Mouse (Mus musculus): ENCODE data around the gene Rin3. TPM values are rescaled to one million over a fixed set of nuclear protein-coding genes. Genes with fewer than 3 reads are reported as not detected.

Gene Rin3
- polyA plus RNA-seq, 1 experiment from 2014 or later: 6.1 TPM

DNA sequence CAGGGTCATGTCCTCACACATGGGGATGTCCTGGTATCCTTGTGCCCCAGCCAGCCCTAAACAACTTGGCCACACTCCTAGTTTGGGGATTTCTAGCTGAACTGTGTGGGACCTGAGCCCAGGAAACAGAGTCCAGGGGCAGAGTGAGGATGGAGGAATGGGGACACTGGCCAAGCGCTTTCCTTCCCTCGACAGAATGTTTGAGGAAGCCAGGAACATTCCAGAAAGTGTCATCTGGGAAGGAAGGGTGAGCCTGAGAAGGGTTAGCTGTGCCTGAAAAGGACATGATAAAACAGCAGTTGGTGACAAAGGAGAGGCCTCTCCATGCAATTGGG lies 42.0 kb downstream of the Rin3 start:
- 93% methylated on average over 2 of the region's 2 CpGs for WGBS
- ATAC-seq (replicated peaks; ENCODE audit: low FRiP score): no peak
- Histone ChIP-seq H3K36me3 (ENCODE audit: control insufficient read depth, insufficient read depth, low read length) (no peaks in the 10 kb centered on the region), H3K4me3 (ENCODE audit: low read depth, low read length) (no peak overlapping the region), H3K9me3 (ENCODE audit: control insufficient read depth, low read length) (no peaks in the 10 kb centered on the region), H3K9ac (ENCODE audit: low read length) (no peak overlapping the region), H3K27ac (ENCODE audit: low read depth, low read length) (no peak overlapping the region), H3K27me3 (ENCODE audit: control insufficient read depth, insufficient read depth, low read length) (no peaks in the 10 kb centered on the region), H3K4me1 (replicated peaks; ENCODE audit: control insufficient read depth, insufficient read depth, low read length) (no peaks in the 10 kb centered on the region), H3K4me2 (ENCODE audit: low read depth, low read length, severe bottlenecking) (no peak overlapping the region)
- DNase-seq (ENCODE audit: low spot score): no peak

DNA sequence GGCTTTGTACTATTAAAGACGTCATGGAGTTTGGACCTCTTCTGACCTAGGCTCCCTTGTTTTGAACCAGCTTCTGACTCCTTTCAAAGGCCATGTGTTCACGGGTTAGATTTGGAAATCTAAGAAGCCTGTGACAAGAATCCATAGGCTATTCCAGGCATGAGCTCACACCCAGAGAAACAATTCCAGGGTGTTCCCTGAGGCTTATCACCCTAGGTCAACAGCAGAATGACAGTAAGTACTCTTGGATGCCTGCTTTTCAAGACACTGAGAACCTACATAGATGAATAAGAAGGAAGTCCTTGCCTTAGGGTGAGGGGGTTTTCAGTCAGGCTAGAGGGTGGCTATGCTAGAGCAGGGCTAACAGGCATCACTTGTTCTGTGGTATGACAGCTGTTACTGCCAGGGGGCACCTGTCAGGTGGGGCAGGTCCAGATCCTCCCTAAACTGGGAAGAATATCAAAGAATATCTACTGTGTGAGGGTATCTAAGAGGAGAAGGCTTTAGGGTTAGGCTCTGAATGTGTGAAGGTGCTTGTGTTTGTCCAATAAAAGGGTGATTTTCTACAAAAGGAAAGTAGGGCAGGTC lies 44.0 kb downstream of the Rin3 start:
- no peak overlapping the region for H3K4me3 ChIP-seq (ENCODE audit: low read depth, low read length)
- H3K9me3 ChIP-seq (ENCODE audit: control insufficient read depth, low read length): no peaks in the 10 kb centered on the region
- no peak overlapping the region for H3K27ac ChIP-seq (ENCODE audit: low read depth, low read length)
- ATAC-seq (replicated peaks; ENCODE audit: low FRiP score) (no peak), DNase-seq (ENCODE audit: low spot score) (no peak)
- H3K4me2 ChIP-seq (ENCODE audit: low read depth, low read length, severe bottlenecking): no peak overlapping the region
- H3K9ac ChIP-seq (ENCODE audit: low read length): no peak overlapping the region
- H3K27me3 ChIP-seq (ENCODE audit: control insufficient read depth, insufficient read depth, low read length): no peaks in the 10 kb centered on the region
- 82% methylated on average over 2 of the region's 2 CpGs for WGBS
- H3K36me3 ChIP-seq (ENCODE audit: control insufficient read depth, insufficient read depth, low read length): no peaks in the 10 kb centered on the region
- H3K4me1 ChIP-seq (replicated peaks; ENCODE audit: control insufficient read depth, insufficient read depth, low read length): no peaks in the 10 kb centered on the region

DNA sequence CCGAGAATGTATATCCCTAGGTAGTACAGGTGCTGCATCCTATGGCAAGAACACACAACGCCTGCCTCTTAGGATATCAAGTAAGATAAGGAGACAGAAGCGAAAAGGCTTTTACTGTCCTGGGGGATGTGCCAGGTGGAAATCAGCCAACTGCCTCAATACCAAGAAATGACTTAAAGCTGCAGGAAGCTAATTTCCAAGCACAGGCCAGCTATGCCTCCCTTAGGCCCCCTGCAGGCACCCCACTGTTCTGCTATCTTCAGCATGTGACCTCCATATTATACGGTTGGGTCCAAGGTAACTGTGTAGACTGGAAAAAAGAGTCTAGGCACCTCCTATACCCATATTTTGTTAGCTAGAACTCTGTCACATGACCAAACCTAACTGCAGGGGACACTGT lies 44.7 kb downstream of the Rin3 start:
- H3K27me3 ChIP-seq (ENCODE audit: control insufficient read depth, insufficient read depth, low read length): no peaks in the 10 kb centered on the region
- no peak overlapping the region for H3K4me3 ChIP-seq (ENCODE audit: low read depth, low read length)
- H3K4me1 ChIP-seq (replicated peaks; ENCODE audit: control insufficient read depth, insufficient read depth, low read length): no peaks in the 10 kb centered on the region
- ATAC-seq (replicated peaks; ENCODE audit: low FRiP score) (no peak), DNase-seq (ENCODE audit: low spot score) (no peak)
- no peaks in the 10 kb centered on the region for H3K9me3 ChIP-seq (ENCODE audit: control insufficient read depth, low read length)
- H3K36me3 ChIP-seq (ENCODE audit: control insufficient read depth, insufficient read depth, low read length): no peaks in the 10 kb centered on the region
- WGBS: 85% methylated on average over 4 of the region's 4 CpGs
- H3K9ac ChIP-seq (ENCODE audit: low read length): no peak overlapping the region
- no peak overlapping the region for H3K4me2 ChIP-seq (ENCODE audit: low read depth, low read length, severe bottlenecking)
- no peak overlapping the region for H3K27ac ChIP-seq (ENCODE audit: low read depth, low read length)

DNA sequence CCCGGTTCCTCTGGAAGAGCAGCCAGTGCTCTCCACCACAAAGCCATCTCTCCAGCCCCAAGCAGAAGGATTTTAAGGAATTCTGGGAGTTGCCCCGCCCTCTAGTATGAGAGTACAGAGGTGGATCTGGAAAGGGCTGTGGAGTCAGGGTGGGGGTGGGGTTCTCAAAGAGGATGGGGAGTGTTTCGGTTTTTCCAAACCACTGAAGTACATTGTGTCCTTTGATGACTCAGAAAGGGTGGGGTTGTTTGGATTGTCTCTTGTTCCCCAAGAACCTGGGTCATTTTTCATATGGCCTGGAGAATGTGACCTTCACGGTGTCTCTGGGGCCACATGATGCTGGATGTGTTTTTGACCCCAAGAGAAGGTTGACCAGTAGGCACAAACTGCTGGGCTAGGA lies 45.2 kb downstream of the Rin3 start:
- Histone ChIP-seq H3K27ac (ENCODE audit: low read depth, low read length) (no peak overlapping the region), H3K4me3 (ENCODE audit: low read depth, low read length) (no peak overlapping the region), H3K4me2 (ENCODE audit: low read depth, low read length, severe bottlenecking) (no peak overlapping the region), H3K9me3 (ENCODE audit: control insufficient read depth, low read length) (no peaks in the 10 kb centered on the region), H3K36me3 (ENCODE audit: control insufficient read depth, insufficient read depth, low read length) (no peaks in the 10 kb centered on the region), H3K9ac (ENCODE audit: low read length) (no peak overlapping the region), H3K4me1 (replicated peaks; ENCODE audit: control insufficient read depth, insufficient read depth, low read length) (no peaks in the 10 kb centered on the region), H3K27me3 (ENCODE audit: control insufficient read depth, insufficient read depth, low read length) (no peaks in the 10 kb centered on the region)
- ATAC-seq (replicated peaks; ENCODE audit: low FRiP score) (no peak), DNase-seq (ENCODE audit: low spot score) (no peak)
- WGBS: 83% methylated on average over 4 of the region's 4 CpGs

DNA sequence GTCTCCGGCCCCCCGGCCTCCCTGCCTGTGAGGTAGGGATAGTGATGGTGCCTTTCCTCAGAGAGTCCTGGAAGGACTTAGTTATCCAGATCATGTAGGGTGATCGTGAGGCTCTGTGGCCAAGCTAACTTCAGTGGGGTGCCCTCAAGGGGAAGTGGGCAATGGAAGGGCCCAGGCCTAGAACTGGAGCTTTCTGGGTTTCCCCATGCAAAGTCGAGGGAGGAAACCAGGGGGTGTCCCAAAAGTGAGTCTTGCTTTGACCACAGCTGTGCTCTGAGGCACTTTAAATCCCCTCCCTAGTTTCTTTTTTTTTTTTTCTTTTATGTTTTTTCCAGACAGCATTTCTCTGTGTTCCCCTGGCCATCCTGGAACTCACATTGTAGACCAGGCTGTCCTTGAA lies 47.3 kb downstream of the Rin3 start:
- no peak overlapping the region for H3K4me2 ChIP-seq (ENCODE audit: low read depth, low read length, severe bottlenecking)
- H3K9ac ChIP-seq (ENCODE audit: low read length): no peak overlapping the region
- 94% methylated on average over 4 of the region's 4 CpGs for WGBS
- no peak overlapping the region for H3K27ac ChIP-seq (ENCODE audit: low read depth, low read length)
- no peaks in the 10 kb centered on the region for H3K9me3 ChIP-seq (ENCODE audit: control insufficient read depth, low read length)
- H3K27me3 ChIP-seq (ENCODE audit: control insufficient read depth, insufficient read depth, low read length): no peaks in the 10 kb centered on the region
- H3K4me1 ChIP-seq (replicated peaks; ENCODE audit: control insufficient read depth, insufficient read depth, low read length): no peaks in the 10 kb centered on the region
- no peak for DNase-seq (ENCODE audit: low spot score)
- ATAC-seq (replicated peaks; ENCODE audit: low FRiP score): no peak
- no peak overlapping the region for H3K4me3 ChIP-seq (ENCODE audit: low read depth, low read length)
- no peaks in the 10 kb centered on the region for H3K36me3 ChIP-seq (ENCODE audit: control insufficient read depth, insufficient read depth, low read length)

DNA sequence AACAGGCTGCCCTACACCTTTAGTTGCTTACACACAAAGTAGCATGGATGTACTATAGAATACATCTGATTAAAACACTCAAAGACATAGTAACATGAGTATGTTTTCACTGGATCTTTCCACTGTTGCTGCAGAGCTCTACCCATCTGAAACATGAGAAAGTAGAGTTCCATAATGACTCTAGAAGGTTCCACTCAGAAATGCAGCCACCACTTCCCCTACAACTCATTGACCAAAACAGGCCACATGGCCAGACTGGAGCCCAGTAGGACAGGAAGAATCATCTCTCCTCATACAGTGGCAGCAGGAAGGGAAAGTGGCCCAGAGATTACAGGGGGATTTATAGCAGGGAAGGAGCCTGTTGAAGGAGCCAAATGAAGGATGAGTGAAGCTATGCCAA lies 47.9 kb downstream of the Rin3 start:
- H3K27ac ChIP-seq (ENCODE audit: low read depth, low read length): no peak overlapping the region
- ATAC-seq (replicated peaks; ENCODE audit: low FRiP score): no peak
- no peak for DNase-seq (ENCODE audit: low spot score)
- no peaks in the 10 kb centered on the region for H3K9me3 ChIP-seq (ENCODE audit: control insufficient read depth, low read length)
- H3K4me2 ChIP-seq (ENCODE audit: low read depth, low read length, severe bottlenecking): no peak overlapping the region
- no peaks in the 10 kb centered on the region for H3K27me3 ChIP-seq (ENCODE audit: control insufficient read depth, insufficient read depth, low read length)
- no peak overlapping the region for H3K4me3 ChIP-seq (ENCODE audit: low read depth, low read length)
- no peaks in the 10 kb centered on the region for H3K36me3 ChIP-seq (ENCODE audit: control insufficient read depth, insufficient read depth, low read length)
- no peak overlapping the region for H3K9ac ChIP-seq (ENCODE audit: low read length)
- no peaks in the 10 kb centered on the region for H3K4me1 ChIP-seq (replicated peaks; ENCODE audit: control insufficient read depth, insufficient read depth, low read length)

DNA sequence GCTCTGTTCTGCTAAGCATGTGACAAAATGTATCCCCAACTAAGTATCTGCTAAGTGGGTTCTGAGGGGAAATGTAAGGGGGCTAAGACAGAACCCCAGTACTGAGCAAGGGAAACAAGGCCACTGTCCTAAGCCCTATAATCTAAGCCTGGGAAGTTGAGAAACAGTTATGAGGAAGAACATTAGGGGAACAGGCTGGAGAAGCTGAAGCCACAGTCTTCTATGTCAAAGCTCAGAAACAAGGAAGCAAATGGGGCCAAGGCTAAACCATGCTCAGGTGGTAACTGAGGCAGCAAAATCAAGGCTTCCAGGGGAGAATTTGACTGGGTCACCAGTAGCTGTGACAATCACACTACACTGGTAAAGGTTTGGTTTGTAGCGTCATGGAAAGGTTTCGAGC lies 50.3 kb downstream of the Rin3 start:
- Histone ChIP-seq H3K27ac (ENCODE audit: low read depth, low read length) (no peak overlapping the region), H3K4me3 (ENCODE audit: low read depth, low read length) (no peak overlapping the region), H3K9me3 (ENCODE audit: control insufficient read depth, low read length) (no peaks in the 10 kb centered on the region), H3K4me1 (replicated peaks; ENCODE audit: control insufficient read depth, insufficient read depth, low read length) (no peaks in the 10 kb centered on the region), H3K36me3 (ENCODE audit: control insufficient read depth, insufficient read depth, low read length) (no peaks in the 10 kb centered on the region), H3K27me3 (ENCODE audit: control insufficient read depth, insufficient read depth, low read length) (no peaks in the 10 kb centered on the region), H3K9ac (ENCODE audit: low read length) (no peak overlapping the region), H3K4me2 (ENCODE audit: low read depth, low read length, severe bottlenecking) (no peak overlapping the region)
- no peak for DNase-seq (ENCODE audit: low spot score)
- WGBS: 94% methylated on average over 2 of the region's 2 CpGs
- ATAC-seq (replicated peaks; ENCODE audit: low FRiP score): no peak

DNA sequence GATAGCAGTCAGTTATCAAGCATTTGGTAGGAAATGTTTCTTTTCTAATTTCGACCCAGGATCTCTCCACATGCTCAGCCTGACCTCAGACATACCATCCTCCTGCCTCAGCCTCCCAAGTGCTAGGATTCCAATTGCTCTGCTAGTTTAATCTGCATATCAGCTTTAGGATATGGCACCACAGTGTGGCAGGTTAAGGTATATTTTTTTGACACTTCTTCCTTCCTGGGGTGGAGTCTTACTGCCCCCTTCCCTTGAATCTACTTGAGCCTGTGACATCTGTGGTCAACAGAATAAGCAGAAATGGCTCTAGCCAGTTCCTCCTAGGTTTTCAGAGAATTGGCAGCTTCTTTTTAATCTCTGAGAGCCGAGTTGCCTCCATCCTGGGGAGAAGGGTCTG lies 56.2 kb downstream of the Rin3 start:
- ATAC-seq (replicated peaks; ENCODE audit: low FRiP score): no peak
- Histone ChIP-seq H3K4me2 (ENCODE audit: low read depth, low read length, severe bottlenecking) (no peak overlapping the region), H3K27ac (ENCODE audit: low read depth, low read length) (no peak overlapping the region), H3K9me3 (ENCODE audit: control insufficient read depth, low read length) (no peaks in the 10 kb centered on the region), H3K9ac (ENCODE audit: low read length) (no peak overlapping the region), H3K4me1 (replicated peaks; ENCODE audit: control insufficient read depth, insufficient read depth, low read length) (no peaks in the 10 kb centered on the region), H3K4me3 (ENCODE audit: low read depth, low read length) (no peak overlapping the region), H3K27me3 (ENCODE audit: control insufficient read depth, insufficient read depth, low read length) (no peaks in the 10 kb centered on the region), H3K36me3 (ENCODE audit: control insufficient read depth, insufficient read depth, low read length) (no peaks in the 10 kb centered on the region)
- DNase-seq (ENCODE audit: low spot score): no peak
- WGBS: 73% methylated on average over 2 of the region's 2 CpGs

DNA sequence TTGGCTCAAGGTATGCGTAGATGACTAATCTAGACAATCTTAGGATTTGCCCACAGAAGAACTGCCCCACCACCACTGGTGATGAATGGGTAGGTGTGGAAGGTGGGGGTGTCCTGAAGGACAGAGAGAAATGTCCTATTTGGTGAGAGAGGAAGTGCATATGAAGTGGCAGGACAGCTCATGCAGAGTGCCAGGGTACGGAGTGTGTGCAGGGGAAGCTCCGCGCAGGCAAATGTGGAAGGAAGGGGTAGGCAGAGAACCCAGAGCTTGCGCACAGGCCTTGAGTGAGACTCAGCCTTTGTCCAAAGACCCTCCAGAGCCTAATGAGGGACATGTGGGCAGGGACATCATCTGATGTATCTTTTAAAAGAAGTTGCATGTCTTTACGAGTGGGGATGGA lies 57.6 kb downstream of the Rin3 start:
- no peak overlapping the region for H3K4me3 ChIP-seq (ENCODE audit: low read depth, low read length)
- no peaks in the 10 kb centered on the region for H3K36me3 ChIP-seq (ENCODE audit: control insufficient read depth, insufficient read depth, low read length)
- no peaks in the 10 kb centered on the region for H3K9me3 ChIP-seq (ENCODE audit: control insufficient read depth, low read length)
- no peak for DNase-seq (ENCODE audit: low spot score)
- 95% methylated on average over 6 of the region's 6 CpGs for WGBS
- H3K27me3 ChIP-seq (ENCODE audit: control insufficient read depth, insufficient read depth, low read length): no peaks in the 10 kb centered on the region
- ATAC-seq (replicated peaks; ENCODE audit: low FRiP score): no peak
- H3K27ac ChIP-seq (ENCODE audit: low read depth, low read length): no peak overlapping the region
- no peaks in the 10 kb centered on the region for H3K4me1 ChIP-seq (replicated peaks; ENCODE audit: control insufficient read depth, insufficient read depth, low read length)
- no peak overlapping the region for H3K4me2 ChIP-seq (ENCODE audit: low read depth, low read length, severe bottlenecking)
- H3K9ac ChIP-seq (ENCODE audit: low read length): no peak overlapping the region
